Mouse (Mus musculus) midbrain, postnatal 0 days (tissue): ENCODE measurements at regions not wholly inside any gene's neighbourhood (a gene's known extent, or its start where the extent isn't known, plus 50 kb on each side); places are given as distances from the start of the nearest gene placed in this dataset.

Source experiments
- ATAC-seq: fragments of 200-750 bp; cut with Nextera tagmentation; 2 replicates; pipeline ENCODE4 v1.8.0; 2017; ENCODE audit warnings: moderate number of reproducible peaks, mild to moderate bottlenecking, moderate TSS enrichment, moderate library complexity; ENCODE audit not compliant: low FRiP score
- DNase-seq: peaks from one replicate; pipeline ENCODE4 v3.0.0-alpha.2; 2015; ENCODE audit warnings: low spot score
- H3K27ac ChIP-seq: fragments of 300-500 bp; sonication (generic); 2 replicates; pipeline ENCODE4 v1.5.1; 2014; ENCODE audit warnings: low read depth, mild to moderate bottlenecking, low read length, mixed read lengths
- H3K27me3 ChIP-seq: fragments of 300-500 bp; sonication (generic); 2 replicates; pipeline ENCODE4 v1.6.1; 2014; ENCODE audit warnings: low read length, control low read depth, mixed read lengths; ENCODE audit not compliant: insufficient read depth
- H3K36me3 ChIP-seq: fragments of 300-500 bp; sonication (generic); 2 replicates; pipeline ENCODE4 v1.6.1; 2014; ENCODE audit warnings: low read length, control low read depth, mixed read lengths; ENCODE audit not compliant: insufficient read depth
- H3K4me1 ChIP-seq: fragments of 300-500 bp; sonication (generic); 2 replicates; pipeline ENCODE4 v1.6.1; 2014; ENCODE audit warnings: mild to moderate bottlenecking, control low read depth, antibody characterized with exemption, low read length, mixed read lengths; ENCODE audit not compliant: insufficient read depth
- H3K4me2 ChIP-seq: fragments of 300-500 bp; sonication (generic); 2 replicates; pipeline ENCODE4 v1.6.1; 2014; ENCODE audit warnings: low read depth, mild to moderate bottlenecking, low read length, mixed read lengths; ENCODE audit not compliant: poor library complexity, severe bottlenecking
- H3K4me3 ChIP-seq: fragments of 300-500 bp; sonication (generic); 2 replicates; pipeline ENCODE4 v1.5.1; 2014; ENCODE audit warnings: low read depth, mild to moderate bottlenecking, low read length, moderate library complexity
- H3K9ac ChIP-seq: fragments of 300-500 bp; sonication (generic); replicated peaks from 2 replicates; pipeline ENCODE4 v1.6.1; 2014; ENCODE audit warnings: mild to moderate bottlenecking, low read length, moderate library complexity, mixed read lengths; ENCODE audit not compliant: poor library complexity, severe bottlenecking
- H3K9me3 ChIP-seq: fragments of 300-500 bp; sonication (generic); 2 replicates; pipeline ENCODE4 v1.6.1; 2016; ENCODE audit warnings: low read length, control low read depth
- CTCF ChIP-seq: IDR thresholded peaks from 2 replicates; pipeline ENCODE4 v1.5.1; 2016; ENCODE audit warnings: antibody characterized with exemption, mild to moderate bottlenecking
- WGBS: fragments of 180-500 bp; shearing (Covaris S2); extraction: QIAGEN DNeasy Blood & Tissue Kit; methylation state at CpG from one replicate; pipeline ENCODE4 v1.1.7; 2014; 5-methylcytosine and 5-hydroxymethylcytosine counted together

DNA sequence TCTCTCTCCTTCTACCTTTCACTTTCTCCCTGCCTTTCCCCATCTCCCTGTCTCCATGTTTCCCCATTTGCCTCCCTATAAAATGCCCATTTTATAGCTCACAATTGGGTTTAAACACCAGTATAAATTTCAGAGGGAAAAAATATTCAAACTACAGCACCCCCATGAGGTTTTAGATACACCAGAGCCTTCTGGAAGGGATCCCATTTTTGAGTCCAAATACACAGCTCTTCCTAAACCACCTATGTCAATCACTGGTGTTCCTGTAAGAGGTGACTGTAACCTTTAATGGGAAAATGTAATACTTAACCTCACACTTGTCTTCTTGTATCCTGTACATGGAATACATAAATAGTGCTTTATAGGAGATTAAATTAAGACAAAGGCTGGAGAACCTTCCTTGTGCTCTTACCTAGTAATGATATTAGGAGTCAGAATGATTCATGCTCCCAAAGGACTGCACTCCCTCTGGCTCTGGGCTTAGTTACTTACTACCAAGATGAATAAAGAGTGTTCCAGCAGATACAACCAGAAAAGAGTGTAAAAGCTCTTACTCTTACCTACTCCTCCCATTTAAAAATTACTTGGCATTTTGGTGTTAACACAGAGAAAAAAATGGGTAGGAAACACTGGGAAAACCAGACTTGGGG, 538.7 kb upstream of the Cdh11 start:
- TF ChIP-seq CTCF = no peak
- DNase-seq (no peak), ATAC-seq (no peak)
- H3K9me3 ChIP-seq = no peaks in the 10 kb centered on the region
- no peaks in the 10 kb centered on the region for H3K36me3 ChIP-seq
- H3K27ac ChIP-seq = no peak overlapping the region
- no peak overlapping the region for H3K9ac ChIP-seq
- H3K27me3 ChIP-seq = no peaks in the 10 kb centered on the region
- H3K4me2 ChIP-seq = no peak overlapping the region
- H3K4me1 ChIP-seq = no peaks in the 10 kb centered on the region
- no peak overlapping the region for H3K4me3 ChIP-seq

GRCm38 (mm10) chr8:103331415-103331814, 546.0 kb upstream of the Cdh11 start:
- no peaks in the 10 kb centered on the region for H3K4me1 ChIP-seq
- H3K4me2 ChIP-seq = no peak overlapping the region
- ATAC-seq (no peak), DNase-seq (no peak)
- H3K4me3 ChIP-seq = no peak overlapping the region
- H3K9me3 ChIP-seq = no peaks in the 10 kb centered on the region
- 81% methylated on average over 2 of the region's 2 CpGs for WGBS
- H3K9ac ChIP-seq = no peak overlapping the region
- H3K27ac ChIP-seq = no peak overlapping the region
- no peaks in the 10 kb centered on the region for H3K27me3 ChIP-seq
- H3K36me3 ChIP-seq = no peaks in the 10 kb centered on the region
- no peak for TF ChIP-seq CTCF

GRCm38 (mm10) chr8:103337314-103337713, 551.9 kb upstream of the Cdh11 start:
- ATAC-seq (no peak), DNase-seq (no peak)
- no peaks in the 10 kb centered on the region for H3K36me3 ChIP-seq
- no peaks in the 10 kb centered on the region for H3K9me3 ChIP-seq
- H3K27me3 ChIP-seq = no peaks in the 10 kb centered on the region
- no peak overlapping the region for H3K27ac ChIP-seq
- 93% methylated on average over 3 of the region's 3 CpGs for WGBS
- TF ChIP-seq CTCF = no peak
- H3K4me3 ChIP-seq = no peak overlapping the region
- H3K4me2 ChIP-seq = no peak overlapping the region
- no peak overlapping the region for H3K9ac ChIP-seq
- H3K4me1 ChIP-seq = no peaks in the 10 kb centered on the region

- TF ChIP-seq CTCF = no peak
- no peaks in the 10 kb centered on the region for H3K4me1 ChIP-seq
- DNase-seq (no peak), ATAC-seq (no peak)
- no peaks in the 10 kb centered on the region for H3K36me3 ChIP-seq
- WGBS = 86% methylated on average over 2 of the region's 2 CpGs
- no peaks in the 10 kb centered on the region for H3K9me3 ChIP-seq
- no peak overlapping the region for H3K4me2 ChIP-seq
- no peak overlapping the region for H3K9ac ChIP-seq
- H3K4me3 ChIP-seq = no peak overlapping the region
- H3K27ac ChIP-seq = no peak overlapping the region
- no peaks in the 10 kb centered on the region for H3K27me3 ChIP-seq
Measured at GRCm38 (mm10) chr8:103339042-103339441, 553.6 kb upstream of the Cdh11 start.

DNA sequence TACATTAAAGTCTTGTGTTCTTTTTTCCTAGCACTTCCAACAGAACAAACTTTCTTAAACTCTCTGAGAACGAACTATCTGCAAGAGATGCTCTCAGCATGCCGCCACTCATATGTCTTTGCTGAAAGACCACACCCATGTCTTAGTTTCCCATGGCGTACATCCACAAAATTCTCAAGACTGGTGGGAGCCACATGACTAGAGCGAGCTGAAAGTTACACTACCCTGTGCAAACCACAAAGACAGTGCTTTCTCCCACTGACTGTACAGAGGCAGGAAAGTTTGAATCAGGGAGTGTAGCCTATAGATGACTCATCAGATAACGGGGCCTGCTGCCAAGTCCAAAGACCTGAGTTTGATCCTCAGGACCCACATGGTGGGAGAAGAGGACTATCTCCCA, 554.5 kb upstream of the Cdh11 start:
- Histone ChIP-seq H3K36me3 (no peaks in the 10 kb centered on the region), H3K9me3 (no peaks in the 10 kb centered on the region), H3K27me3 (no peaks in the 10 kb centered on the region), H3K4me2 (no peak overlapping the region), H3K9ac (no peak overlapping the region), H3K4me3 (no peak overlapping the region), H3K4me1 (no peaks in the 10 kb centered on the region), H3K27ac (no peak overlapping the region)
- no peak for TF ChIP-seq CTCF
- 89% methylated on average over 5 of the region's 5 CpGs for WGBS
- ATAC-seq (no peak), DNase-seq (no peak)

- Histone ChIP-seq H3K4me1 (no peaks in the 10 kb centered on the region), H3K9ac (no peak overlapping the region), H3K27me3 (no peaks in the 10 kb centered on the region), H3K4me3 (no peak overlapping the region), H3K36me3 (no peaks in the 10 kb centered on the region), H3K4me2 (no peak overlapping the region), H3K27ac (no peak overlapping the region), H3K9me3 (no peaks in the 10 kb centered on the region)
- DNase-seq = no peak
- no peak for ATAC-seq
- WGBS = 88% methylated on average over 3 of the region's 3 CpGs
- TF ChIP-seq CTCF = no peak
Measured at GRCm38 (mm10) chr8:103343891-103344290, 558.4 kb upstream of the Cdh11 start.
